Mouse (Mus musculus): ENCODE data around the gene Vps35l. TPM values are rescaled to one million over a fixed set of nuclear protein-coding genes. Genes with fewer than 3 reads are reported as not detected.

The Vps35l gene
- 41.9 TPM for polyA plus RNA-seq (2014; fragmentation: Illumina TruSeq; extraction: RNeasy Lipid Tissue Mini Kit (QIAGEN cat#74804); ENCODE audit: low read depth, low replicate concordance)

GRCm38 (mm10) chr7:118739975-118740531 is at the start of gene Vps35l:
TSS of gene Vps35l (plus strand) at chr7:118740226.

GRCm38 (mm10) chr7:118705101-118705961 is 34.7 kb upstream of the Vps35l start, which contains the start of gene Gde1:
TSS of gene Gde1 (minus strand) at chr7:118705778.

GRCm38 (mm10) chr7:118712228-118713173 is 27.5 kb upstream of the Vps35l start, which contains the start of gene Ccp110:
TSS of gene Ccp110 (plus strand) at chr7:118712552.

GRCm38 (mm10) chr7:118855171-118855876 is 115.3 kb downstream of the Vps35l start, which contains the start of gene Iqck:
TSS of gene Iqck (plus strand) at chr7:118855752.

GRCm38 (mm10) chr7:118855877-118856304 is 115.9 kb downstream of the Vps35l start, which contains the start of gene Knop1:
TSS of gene Knop1 (minus strand) at chr7:118856254.

Other genes with a start within 250 kb of the Vps35l start
- gene Itpripl2, start 248.3 kb upstream of the Vps35l start, polyA plus RNA-seq (2014; fragmentation: Illumina TruSeq; extraction: RNeasy Lipid Tissue Mini Kit (QIAGEN cat#74804); ENCODE audit: low read depth, low replicate concordance) = 10.1 TPM
- 33.5 TPM for gene Coq7, start 206.9 kb upstream of the Vps35l start, polyA plus RNA-seq (2014; fragmentation: Illumina TruSeq; extraction: RNeasy Lipid Tissue Mini Kit (QIAGEN cat#74804); ENCODE audit: low read depth, low replicate concordance)
- 2.9 TPM for gene Tmc7, start 155.5 kb upstream of the Vps35l start, polyA plus RNA-seq (2014; fragmentation: Illumina TruSeq; extraction: RNeasy Lipid Tissue Mini Kit (QIAGEN cat#74804); ENCODE audit: low read depth, low replicate concordance)
- 44.2 TPM for gene Tmc5, start 142.9 kb upstream of the Vps35l start, polyA plus RNA-seq (2014; fragmentation: Illumina TruSeq; extraction: RNeasy Lipid Tissue Mini Kit (QIAGEN cat#74804); ENCODE audit: low read depth, low replicate concordance)
- gene Gde1, start 34.4 kb upstream of the Vps35l start, polyA plus RNA-seq (2014; fragmentation: Illumina TruSeq; extraction: RNeasy Lipid Tissue Mini Kit (QIAGEN cat#74804); ENCODE audit: low read depth, low replicate concordance) = 113 TPM
- gene Ccp110, start 27.7 kb upstream of the Vps35l start, polyA plus RNA-seq (2014; fragmentation: Illumina TruSeq; extraction: RNeasy Lipid Tissue Mini Kit (QIAGEN cat#74804); ENCODE audit: low read depth, low replicate concordance) = 10.2 TPM
- gene Iqck, start 115.5 kb downstream of the Vps35l start, polyA plus RNA-seq (2014; fragmentation: Illumina TruSeq; extraction: RNeasy Lipid Tissue Mini Kit (QIAGEN cat#74804); ENCODE audit: low read depth, low replicate concordance) = 4.2 TPM
- 18.9 TPM for gene Knop1, start 116.0 kb downstream of the Vps35l start, polyA plus RNA-seq (2014; fragmentation: Illumina TruSeq; extraction: RNeasy Lipid Tissue Mini Kit (QIAGEN cat#74804); ENCODE audit: low read depth, low replicate concordance)